Mouse (Mus musculus) kidney, embryonic 16.5 days (tissue): ENCODE results near the gene Pla2g12b. TPM values are rescaled to one million over a fixed set of nuclear protein-coding genes. Genes with fewer than 3 reads are reported as not detected.

ENCODE experiments used
- ATAC-seq: fragments of 200-750 bp; cut with Nextera tagmentation; 2 replicates; pipeline ENCODE4 v1.8.0; 2017; ENCODE audit warnings: moderate TSS enrichment; ENCODE audit not compliant: low FRiP score, low TSS enrichment
- H3K27ac ChIP-seq: fragments of 300-500 bp; sonication (generic); 2 replicates; pipeline ENCODE4 v1.5.1; 2014; ENCODE audit warnings: low read length
- H3K27me3 ChIP-seq: fragments of 300-500 bp; sonication (generic); 2 replicates; pipeline ENCODE4 v1.6.1; 2014; ENCODE audit warnings: low read length, control low read depth, mixed read lengths; ENCODE audit not compliant: insufficient read depth
- H3K36me3 ChIP-seq: fragments of 300-500 bp; sonication (generic); 2 replicates; pipeline ENCODE4 v1.6.1; 2014; ENCODE audit warnings: low read length, control low read depth, mixed read lengths; ENCODE audit not compliant: insufficient read depth
- H3K4me1 ChIP-seq: fragments of 300-500 bp; sonication (generic); 2 replicates; pipeline ENCODE4 v1.6.1; 2014; ENCODE audit warnings: low read length, control low read depth, mixed read lengths; ENCODE audit not compliant: insufficient read depth
- H3K4me2 ChIP-seq: fragments of 300-500 bp; sonication (generic); replicated peaks from 2 replicates; pipeline ENCODE4 v1.6.1; 2014; ENCODE audit warnings: low read depth, low read length
- H3K4me3 ChIP-seq: fragments of 300-500 bp; sonication (generic); 2 replicates; pipeline ENCODE4 v1.5.1; 2014; ENCODE audit warnings: mild to moderate bottlenecking, low read length
- H3K9ac ChIP-seq: fragments of 300-500 bp; sonication (generic); replicated peaks from 2 replicates; pipeline ENCODE4 v1.6.1; 2014; ENCODE audit warnings: low read length
- H3K9me3 ChIP-seq: fragments of 300-500 bp; sonication (generic); 2 replicates; pipeline ENCODE4 v1.6.1; 2016; ENCODE audit warnings: low read length, control low read depth
- WGBS: fragments of 180-500 bp; shearing (Covaris S2); extraction: QIAGEN DNeasy Blood & Tissue Kit; methylation state at CpG from one replicate; pipeline ENCODE4 v1.1.7; 2014; 5-methylcytosine and 5-hydroxymethylcytosine counted together
- polyA plus RNA-seq: library from polyadenylated mRNA; unstranded; fragments of >200 nt; fragmentation: Nextera tagmentation; extraction: Ambion mirVana; gene quantifications from 2 replicates; pipeline ENCODE4 v1.2.1, GENCODE M21; 2015

The Pla2g12b gene
- polyA plus RNA-seq, 1 experiment from 2014 or later = 0.44 TPM

DNA sequence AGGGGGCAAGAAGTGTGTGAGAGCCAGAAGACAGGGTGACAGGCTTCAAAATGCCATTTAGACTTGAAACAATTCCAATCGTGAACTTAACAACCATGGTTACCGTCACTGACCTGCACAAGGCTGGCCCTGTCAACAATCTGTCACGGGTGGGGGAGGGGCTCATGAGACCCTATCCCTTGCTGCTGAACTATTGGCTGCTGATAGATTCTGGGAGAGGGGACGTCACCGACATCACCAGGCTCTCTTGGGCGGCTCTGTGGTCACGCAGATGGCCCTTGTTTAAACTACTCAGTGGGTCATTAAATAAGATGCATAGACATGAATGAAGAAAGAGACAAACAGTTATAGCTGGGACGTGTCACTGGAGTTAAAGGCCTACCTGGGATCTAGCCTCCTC is 41.2 kb downstream of the Pla2g12b start:
- no peak overlapping the region for H3K4me3 ChIP-seq
- no peak overlapping the region for H3K27ac ChIP-seq
- peaks cover 6% of the 10 kb centered on the region; the same call in 1 of the 2 replicates for H3K4me1 ChIP-seq
- H3K4me2 ChIP-seq = no peak overlapping the region
- H3K9me3 ChIP-seq = no peaks in the 10 kb centered on the region
- WGBS = 47% methylated on average over 8 of the region's 8 CpGs
- no peaks in the 10 kb centered on the region; the same call in 1 of the 2 replicates for H3K36me3 ChIP-seq
- H3K27me3 ChIP-seq = peaks cover 5% of the 10 kb centered on the region; the same call in 1 of the 2 replicates
- no peak overlapping the region for H3K9ac ChIP-seq
- ATAC-seq = no peak

DNA sequence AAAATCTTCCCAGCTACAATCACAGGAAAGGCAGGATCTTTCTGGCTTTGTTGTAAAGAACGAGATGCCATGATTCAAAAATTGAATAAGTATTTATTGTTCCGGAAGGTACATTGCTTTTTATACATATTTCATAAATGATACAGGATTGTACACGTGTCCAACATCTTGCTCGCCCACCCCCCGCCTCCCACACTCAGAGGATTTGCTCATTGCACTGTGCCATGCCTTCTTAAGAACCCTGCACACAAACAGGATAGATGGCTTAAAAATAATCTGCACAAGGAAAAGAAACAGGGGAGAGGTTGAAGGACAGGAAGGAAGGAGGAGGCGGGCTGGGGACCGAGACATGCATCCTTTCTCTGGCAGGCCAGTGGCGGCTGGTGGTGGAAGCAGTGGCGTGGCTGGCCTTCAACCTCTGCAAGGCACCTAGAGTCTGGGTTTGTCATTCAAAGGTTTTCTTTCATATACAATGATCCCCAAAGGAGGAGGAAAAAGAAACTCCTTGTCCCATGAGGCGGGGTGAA is 43.5 kb downstream of the Pla2g12b start:
- Histone ChIP-seq H3K9ac (no peak overlapping the region), H3K4me1 (peaks cover 5% of the 10 kb centered on the region; the same call in 1 of the 2 replicates), H3K36me3 (peaks cover 5% of the 10 kb centered on the region; the same call in 1 of the 2 replicates), H3K4me2 (no peak overlapping the region), H3K27me3 (no peaks in the 10 kb centered on the region), H3K4me3 (no peak overlapping the region), H3K27ac (peak overlapping the region; percentile 8; the same call in 1 of the 2 replicates), H3K9me3 (no peaks in the 10 kb centered on the region)
- WGBS = 86% methylated on average over 10 of the region's 10 CpGs
- ATAC-seq = no peak

DNA sequence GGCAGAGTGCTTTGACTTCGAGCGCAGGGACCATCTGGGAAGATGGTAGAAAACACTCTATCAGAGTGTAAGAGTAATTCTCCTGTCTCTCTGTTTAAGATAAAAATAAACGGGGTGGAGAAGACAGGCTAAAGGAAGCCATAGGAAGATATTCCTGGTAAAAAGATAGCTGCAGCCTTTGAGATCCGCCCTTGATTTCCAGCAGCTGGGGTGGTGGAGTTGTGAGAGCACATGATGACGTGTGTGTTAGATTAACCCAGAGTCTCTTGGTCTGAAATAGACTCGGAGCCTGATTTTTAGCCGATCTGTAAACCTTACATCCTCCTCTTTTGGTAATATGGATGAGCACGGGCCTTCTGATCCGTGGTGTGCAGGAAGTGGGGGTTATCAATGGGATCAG is 44.1 kb downstream of the Pla2g12b start:
- Histone ChIP-seq H3K4me1 (peaks cover 4% of the 10 kb centered on the region; the same call in 1 of the 2 replicates), H3K27ac (peak overlapping the region; percentile 8; the same call in 1 of the 2 replicates), H3K4me2 (no peak overlapping the region), H3K9ac (no peak overlapping the region), H3K27me3 (no peaks in the 10 kb centered on the region), H3K9me3 (no peaks in the 10 kb centered on the region), H3K36me3 (peaks cover 5% of the 10 kb centered on the region; the same call in 1 of the 2 replicates), H3K4me3 (no peak overlapping the region)
- WGBS = 77% methylated on average over 9 of the region's 9 CpGs
- no peak for ATAC-seq

DNA sequence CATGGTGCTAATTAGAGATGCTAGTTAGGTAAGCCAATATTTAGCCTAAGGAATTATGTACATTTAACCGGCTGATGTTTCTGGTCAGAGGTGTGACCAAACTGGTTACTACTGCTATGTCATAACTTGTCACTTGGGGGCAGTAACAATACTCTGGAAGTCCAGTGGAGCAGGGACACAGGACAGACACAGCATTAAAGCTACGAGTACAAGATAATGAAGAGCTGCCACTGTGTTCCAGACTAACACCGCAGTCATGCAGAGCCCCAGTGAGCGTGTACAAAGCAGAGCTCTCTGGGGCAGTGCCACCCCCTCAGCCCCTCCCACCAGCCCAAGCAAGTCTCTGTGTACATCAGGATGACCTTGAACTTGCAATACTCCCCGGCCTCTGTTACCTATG is 48.4 kb downstream of the Pla2g12b start:
- no peak overlapping the region for H3K27ac ChIP-seq
- no peak overlapping the region for H3K4me3 ChIP-seq
- no peaks in the 10 kb centered on the region for H3K4me1 ChIP-seq
- peak; percentile 70 for ATAC-seq
- no peaks in the 10 kb centered on the region for H3K27me3 ChIP-seq
- no peak overlapping the region for H3K9ac ChIP-seq
- H3K9me3 ChIP-seq = no peaks in the 10 kb centered on the region
- WGBS = 53% methylated on average over 5 of the region's 5 CpGs
- peaks cover 21% of the 10 kb centered on the region; the same call in 1 of the 2 replicates for H3K36me3 ChIP-seq
- no peak overlapping the region for H3K4me2 ChIP-seq

DNA sequence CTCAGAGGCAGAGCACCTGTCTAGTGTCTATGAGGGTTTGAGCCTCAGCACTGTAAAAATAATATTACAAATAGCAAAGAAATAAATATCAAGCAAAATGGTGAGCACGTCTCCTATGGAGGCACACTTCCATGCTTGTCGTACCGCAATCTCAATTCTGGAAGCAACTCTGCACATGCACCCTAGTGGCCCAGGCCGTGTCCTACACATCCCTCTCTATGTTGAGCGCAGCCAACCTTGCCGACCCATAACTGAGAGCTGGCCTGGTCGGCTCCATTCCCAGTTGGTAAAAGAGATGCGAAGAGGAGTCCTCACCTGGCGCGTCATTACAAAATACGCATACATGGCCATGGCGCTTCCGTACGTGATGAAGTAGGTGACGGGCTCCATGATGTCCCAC is 51.2 kb downstream of the Pla2g12b start:
- Histone ChIP-seq H3K4me1 (no peaks in the 10 kb centered on the region), H3K36me3 (peaks cover 21% of the 10 kb centered on the region; the same call in 1 of the 2 replicates), H3K9ac (no peak overlapping the region), H3K9me3 (no peaks in the 10 kb centered on the region), H3K4me3 (no peak overlapping the region), H3K4me2 (no peak overlapping the region), H3K27ac (no peak overlapping the region), H3K27me3 (no peaks in the 10 kb centered on the region)
- WGBS = 92% methylated on average over 15 of the region's 15 CpGs
- no peak for ATAC-seq

DNA sequence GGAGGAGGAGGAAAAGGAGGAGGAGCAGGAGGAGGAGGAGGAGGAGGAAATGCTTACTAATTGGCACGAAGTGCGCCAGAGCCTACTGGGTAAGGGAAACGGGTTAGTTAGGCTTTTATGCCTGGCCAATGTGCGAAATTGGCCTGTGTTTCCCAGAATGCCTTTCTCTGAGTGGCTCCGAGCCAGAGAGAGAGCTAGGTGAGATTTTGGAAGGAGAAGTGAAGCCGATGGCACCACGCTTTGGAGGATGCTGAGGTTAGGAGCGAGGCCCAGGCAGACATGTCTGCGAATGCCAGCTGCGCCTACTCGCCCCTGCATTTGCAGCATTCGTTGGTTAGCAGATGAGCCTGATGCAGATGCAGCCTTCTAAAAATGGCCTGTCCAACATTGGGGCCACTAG is 56.3 kb downstream of the Pla2g12b start:
- ATAC-seq = no peak
- no peak overlapping the region for H3K27ac ChIP-seq
- no peaks in the 10 kb centered on the region for H3K27me3 ChIP-seq
- no peak overlapping the region for H3K4me3 ChIP-seq
- H3K9ac ChIP-seq = no peak overlapping the region
- peaks cover 10% of the 10 kb centered on the region; the same call in 1 of the 2 replicates for H3K36me3 ChIP-seq
- WGBS = 86% methylated on average over 12 of the region's 12 CpGs
- H3K4me1 ChIP-seq = no peaks in the 10 kb centered on the region
- H3K4me2 ChIP-seq = no peak overlapping the region
- H3K9me3 ChIP-seq = no peaks in the 10 kb centered on the region

DNA sequence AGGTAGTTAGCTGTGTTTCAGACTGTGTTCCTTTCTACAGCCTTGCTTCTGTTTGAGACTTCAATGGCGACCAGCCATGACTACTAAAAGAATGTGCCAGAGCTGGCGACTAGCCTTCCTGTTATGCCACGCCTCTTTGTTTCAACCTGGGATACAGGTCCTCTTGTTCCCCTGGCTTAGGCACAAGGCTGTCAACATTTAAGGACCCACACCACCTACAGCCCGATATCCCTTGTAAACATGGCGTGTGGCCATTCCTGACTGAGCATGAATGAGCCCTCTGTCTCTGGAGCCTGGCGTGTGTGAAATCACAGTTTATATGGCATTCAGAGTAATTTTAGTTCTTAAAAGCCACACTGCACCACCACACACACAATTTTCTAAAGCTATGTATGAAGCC is 58.8 kb downstream of the Pla2g12b start:
- no peaks in the 10 kb centered on the region for H3K9me3 ChIP-seq
- no peak for ATAC-seq
- no peaks in the 10 kb centered on the region for H3K4me1 ChIP-seq
- H3K27me3 ChIP-seq = no peaks in the 10 kb centered on the region
- no peak overlapping the region for H3K9ac ChIP-seq
- WGBS = 92% methylated on average over 6 of the region's 6 CpGs
- H3K27ac ChIP-seq = no peak overlapping the region
- H3K4me3 ChIP-seq = no peak overlapping the region
- H3K36me3 ChIP-seq = peaks cover 1% of the 10 kb centered on the region; the same call in 1 of the 2 replicates
- H3K4me2 ChIP-seq = no peak overlapping the region

DNA sequence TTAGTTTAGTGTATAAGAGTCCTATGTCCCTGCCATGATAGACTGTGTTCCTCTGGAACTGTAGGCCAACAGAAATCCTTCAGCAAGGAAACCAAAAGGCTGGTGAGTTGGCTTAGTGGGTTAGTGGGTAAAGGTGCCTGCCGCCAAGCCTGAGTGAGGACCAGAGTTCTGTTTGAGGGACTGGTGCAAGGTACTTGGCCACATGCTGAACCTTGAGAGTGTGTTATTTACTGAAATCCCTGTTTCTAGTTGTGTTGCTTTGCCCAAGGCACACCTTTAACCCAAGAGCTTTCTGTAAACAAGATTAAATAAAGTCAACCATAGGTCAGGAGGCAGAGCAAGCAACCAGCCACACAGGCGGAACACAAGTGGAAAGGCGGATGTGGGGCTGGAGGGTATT is 62.1 kb downstream of the Pla2g12b start:
- Histone ChIP-seq H3K27me3 (no peaks in the 10 kb centered on the region), H3K9me3 (no peaks in the 10 kb centered on the region), H3K4me2 (no peak overlapping the region), H3K27ac (no peak overlapping the region), H3K4me3 (no peak overlapping the region), H3K4me1 (no peaks in the 10 kb centered on the region), H3K9ac (no peak overlapping the region), H3K36me3 (peaks cover 3% of the 10 kb centered on the region; the same call in 1 of the 2 replicates)
- ATAC-seq = no peak
- 83% methylated on average over 3 of the region's 3 CpGs for WGBS

DNA sequence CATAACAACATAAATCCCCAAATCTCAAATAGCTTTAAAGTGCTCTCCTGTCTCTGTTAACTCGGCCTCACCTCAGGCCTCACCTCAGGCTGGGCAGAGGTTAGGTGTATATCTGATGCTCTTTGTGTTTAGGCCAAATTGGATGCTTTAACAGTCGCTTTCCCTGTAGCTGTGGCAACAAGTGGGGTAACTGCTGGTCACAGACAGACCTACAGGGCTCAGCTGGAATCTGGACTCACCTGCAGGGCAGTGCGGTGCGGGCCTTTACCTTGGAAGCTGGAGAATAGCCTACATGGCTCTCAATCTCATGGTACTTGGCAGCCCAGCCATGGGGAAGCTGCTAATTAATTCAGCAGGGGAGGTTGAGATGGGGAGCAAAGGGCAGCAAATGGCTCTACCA is 63.2 kb downstream of the Pla2g12b start:
- Histone ChIP-seq H3K9ac (no peak overlapping the region), H3K27ac (no peak overlapping the region), H3K27me3 (no peaks in the 10 kb centered on the region), H3K4me1 (no peaks in the 10 kb centered on the region), H3K36me3 (peaks cover 3% of the 10 kb centered on the region; the same call in 1 of the 2 replicates), H3K9me3 (no peaks in the 10 kb centered on the region), H3K4me2 (no peak overlapping the region), H3K4me3 (no peak overlapping the region)
- ATAC-seq = no peak
- WGBS = 84% methylated on average over 4 of the region's 4 CpGs

DNA sequence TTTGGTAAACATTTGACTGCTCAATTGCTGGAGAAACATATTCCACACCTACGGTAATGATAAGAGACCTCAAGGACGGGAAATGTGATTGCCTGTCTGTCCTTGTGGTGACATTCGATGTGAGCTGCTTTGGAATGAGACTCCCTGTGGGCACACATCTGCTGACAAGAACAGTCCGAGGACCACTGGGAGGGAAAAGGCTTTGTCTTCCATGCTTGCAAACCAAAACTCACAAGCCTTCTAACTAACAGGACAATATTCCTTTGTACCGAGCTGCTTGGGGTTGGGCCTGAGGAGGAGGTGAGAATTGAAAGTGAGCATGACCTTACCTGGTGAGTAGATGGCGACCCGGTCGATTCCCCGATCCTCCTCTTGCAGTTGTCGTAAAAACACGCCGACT is 63.8 kb downstream of the Pla2g12b start:
- WGBS = 87% methylated on average over 12 of the region's 12 CpGs
- no peaks in the 10 kb centered on the region for H3K4me1 ChIP-seq
- ATAC-seq = no peak
- H3K9ac ChIP-seq = no peak overlapping the region
- H3K36me3 ChIP-seq = peaks cover 3% of the 10 kb centered on the region; the same call in 1 of the 2 replicates
- no peak overlapping the region for H3K4me3 ChIP-seq
- H3K4me2 ChIP-seq = no peak overlapping the region
- H3K9me3 ChIP-seq = no peaks in the 10 kb centered on the region
- H3K27me3 ChIP-seq = no peaks in the 10 kb centered on the region
- no peak overlapping the region for H3K27ac ChIP-seq
